Mouse (Mus musculus): ENCODE measurements at regions not wholly inside any gene's neighbourhood (a gene's known extent, or its start where the extent isn't known, plus 50 kb on each side); places are given as distances from the start of the nearest gene placed in this dataset.

DNA sequence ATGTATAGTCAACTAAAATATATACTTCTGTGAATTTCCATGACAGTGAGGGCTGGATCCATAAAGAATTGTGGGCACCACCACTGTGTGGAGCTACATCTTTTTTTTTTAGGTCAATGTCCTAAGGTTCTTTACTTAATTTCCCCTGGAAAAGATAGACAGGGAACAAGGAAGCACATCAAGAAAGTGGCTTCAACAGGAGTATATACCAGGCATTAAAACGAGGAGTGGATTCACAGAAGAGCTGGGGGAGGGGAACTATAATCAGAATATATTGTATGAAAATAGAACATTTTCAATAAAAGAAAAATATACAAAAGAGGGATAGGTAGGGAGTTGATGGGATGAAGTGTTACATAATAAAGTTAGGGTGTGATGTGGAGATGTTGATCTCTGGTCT is 190.9 kb downstream of the Ifng start:
- peaks cover 3% of the 10 kb centered on the region; the same call in 1 of the 2 replicates for H3K4me1 ChIP-seq (ENCODE audit: control insufficient read depth, insufficient read depth, low read length)
- H3K27ac ChIP-seq (replicated peaks; ENCODE audit: insufficient read depth, low read depth, low read length): no peak overlapping the region
- H3K9ac ChIP-seq (ENCODE audit: low read depth, low read length): no peak overlapping the region
- no peak for DNase-seq (ENCODE audit: extremely low read depth, low read depth, low spot score)
- no peaks in the 10 kb centered on the region for H3K27me3 ChIP-seq (ENCODE audit: control insufficient read depth, insufficient read depth, low read length)
- WGBS: 86% methylated on average over 1 of the region's 1 CpGs
- H3K4me3 ChIP-seq (ENCODE audit: insufficient read depth, low read depth, low read length): no peak overlapping the region
- no peak for TF ChIP-seq POLR2A (IDR thresholded peaks at IDR 0.05; ENCODE audit: extremely low read depth, insufficient read depth, low read length)
- no peak for TF ChIP-seq CTCF (IDR thresholded peaks at IDR 0.05; ENCODE audit: low read depth, low read length)
- H3K79me2 ChIP-seq (ENCODE audit: control insufficient read depth, insufficient read depth, low read length): no peaks in the 10 kb centered on the region
- H3K36me3 ChIP-seq (ENCODE audit: control insufficient read depth, insufficient read depth, low read length): no peaks in the 10 kb centered on the region

DNA sequence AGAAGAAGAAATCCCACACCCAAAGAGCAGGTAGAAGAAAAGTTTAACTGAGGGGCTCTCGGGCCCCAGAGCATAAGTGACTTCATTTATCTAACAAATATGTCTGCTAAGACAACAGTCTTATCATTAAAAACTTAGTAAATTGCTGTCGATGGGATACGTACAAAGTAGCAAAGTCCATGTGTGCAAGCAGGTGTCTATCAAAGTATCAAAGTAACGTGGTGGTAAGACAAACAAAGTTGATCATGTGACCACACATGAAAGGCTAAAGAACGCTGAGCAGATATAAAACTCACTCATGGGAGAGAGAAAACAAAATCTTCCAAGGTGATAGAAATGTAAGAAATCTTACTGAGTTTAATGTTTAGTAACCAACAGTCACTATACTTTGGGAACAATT is 191.3 kb downstream of the Ifng start:
- Histone ChIP-seq H3K79me2 (ENCODE audit: control insufficient read depth, insufficient read depth, low read length) (no peaks in the 10 kb centered on the region), H3K4me1 (ENCODE audit: control insufficient read depth, insufficient read depth, low read length) (peaks cover 3% of the 10 kb centered on the region; the same call in 1 of the 2 replicates), H3K4me3 (ENCODE audit: insufficient read depth, low read depth, low read length) (no peak overlapping the region), H3K36me3 (ENCODE audit: control insufficient read depth, insufficient read depth, low read length) (no peaks in the 10 kb centered on the region), H3K27me3 (ENCODE audit: control insufficient read depth, insufficient read depth, low read length) (no peaks in the 10 kb centered on the region), H3K9ac (ENCODE audit: low read depth, low read length) (no peak overlapping the region), H3K27ac (replicated peaks; ENCODE audit: insufficient read depth, low read depth, low read length) (no peak overlapping the region)
- 18% methylated on average over 5 of the region's 5 CpGs for WGBS
- DNase-seq (ENCODE audit: extremely low read depth, low read depth, low spot score): peak; percentile 87
- TF ChIP-seq POLR2A (IDR thresholded peaks at IDR 0.05; ENCODE audit: extremely low read depth, insufficient read depth, low read length) (no peak), CTCF (IDR thresholded peaks at IDR 0.05; ENCODE audit: low read depth, low read length) (no peak)

- Histone ChIP-seq H3K27ac (replicated peaks; ENCODE audit: insufficient read depth, low read depth, low read length) (no peak overlapping the region), H3K9ac (ENCODE audit: low read depth, low read length) (no peak overlapping the region), H3K4me1 (ENCODE audit: control insufficient read depth, insufficient read depth, low read length) (peaks cover 3% of the 10 kb centered on the region; the same call in 1 of the 2 replicates), H3K4me3 (ENCODE audit: insufficient read depth, low read depth, low read length) (no peak overlapping the region), H3K79me2 (ENCODE audit: control insufficient read depth, insufficient read depth, low read length) (no peaks in the 10 kb centered on the region), H3K36me3 (ENCODE audit: control insufficient read depth, insufficient read depth, low read length) (no peaks in the 10 kb centered on the region), H3K27me3 (ENCODE audit: control insufficient read depth, insufficient read depth, low read length) (no peaks in the 10 kb centered on the region)
- 50% methylated on average over 7 of the region's 7 CpGs for WGBS
- TF ChIP-seq CTCF (IDR thresholded peaks at IDR 0.05; ENCODE audit: low read depth, low read length) (no peak), POLR2A (IDR thresholded peaks at IDR 0.05; ENCODE audit: extremely low read depth, insufficient read depth, low read length) (no peak)
- DNase-seq (ENCODE audit: extremely low read depth, low read depth, low spot score): no peak
Measured at GRCm38 (mm10) chr10:118633429-118633828, 192.6 kb downstream of the Ifng start.

DNA sequence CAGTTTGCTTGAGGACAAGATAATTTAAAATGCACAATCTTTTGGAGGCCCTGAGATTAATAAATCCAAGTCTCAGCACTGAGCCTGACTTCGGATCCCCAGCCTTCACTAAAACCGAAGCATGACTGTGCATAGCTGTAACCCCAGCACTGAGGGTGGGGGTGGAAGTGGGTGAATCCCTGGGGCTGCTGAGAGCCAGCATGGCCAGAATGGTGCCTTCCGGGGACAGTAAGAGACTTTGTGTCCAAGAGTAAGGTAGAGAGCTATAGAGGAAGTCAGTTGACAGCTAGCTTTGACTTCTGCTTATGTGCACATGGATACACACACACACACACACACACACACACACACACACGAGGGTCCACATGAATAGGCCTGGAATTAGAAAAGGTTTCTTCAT is 198.3 kb downstream of the Ifng start:
- DNase-seq (ENCODE audit: extremely low read depth, low read depth, low spot score): no peak
- no peaks in the 10 kb centered on the region for H3K36me3 ChIP-seq (ENCODE audit: control insufficient read depth, insufficient read depth, low read length)
- H3K27ac ChIP-seq (replicated peaks; ENCODE audit: insufficient read depth, low read depth, low read length): no peak overlapping the region
- H3K9ac ChIP-seq (ENCODE audit: low read depth, low read length): no peak overlapping the region
- WGBS: 82% methylated on average over 4 of the region's 4 CpGs
- no peaks in the 10 kb centered on the region for H3K79me2 ChIP-seq (ENCODE audit: control insufficient read depth, insufficient read depth, low read length)
- H3K4me3 ChIP-seq (ENCODE audit: insufficient read depth, low read depth, low read length): no peak overlapping the region
- no peaks in the 10 kb centered on the region for H3K27me3 ChIP-seq (ENCODE audit: control insufficient read depth, insufficient read depth, low read length)
- no peaks in the 10 kb centered on the region for H3K4me1 ChIP-seq (ENCODE audit: control insufficient read depth, insufficient read depth, low read length)
- no peak for TF ChIP-seq POLR2A (IDR thresholded peaks at IDR 0.05; ENCODE audit: extremely low read depth, insufficient read depth, low read length)
- no peak for TF ChIP-seq CTCF (IDR thresholded peaks at IDR 0.05; ENCODE audit: low read depth, low read length)

DNA sequence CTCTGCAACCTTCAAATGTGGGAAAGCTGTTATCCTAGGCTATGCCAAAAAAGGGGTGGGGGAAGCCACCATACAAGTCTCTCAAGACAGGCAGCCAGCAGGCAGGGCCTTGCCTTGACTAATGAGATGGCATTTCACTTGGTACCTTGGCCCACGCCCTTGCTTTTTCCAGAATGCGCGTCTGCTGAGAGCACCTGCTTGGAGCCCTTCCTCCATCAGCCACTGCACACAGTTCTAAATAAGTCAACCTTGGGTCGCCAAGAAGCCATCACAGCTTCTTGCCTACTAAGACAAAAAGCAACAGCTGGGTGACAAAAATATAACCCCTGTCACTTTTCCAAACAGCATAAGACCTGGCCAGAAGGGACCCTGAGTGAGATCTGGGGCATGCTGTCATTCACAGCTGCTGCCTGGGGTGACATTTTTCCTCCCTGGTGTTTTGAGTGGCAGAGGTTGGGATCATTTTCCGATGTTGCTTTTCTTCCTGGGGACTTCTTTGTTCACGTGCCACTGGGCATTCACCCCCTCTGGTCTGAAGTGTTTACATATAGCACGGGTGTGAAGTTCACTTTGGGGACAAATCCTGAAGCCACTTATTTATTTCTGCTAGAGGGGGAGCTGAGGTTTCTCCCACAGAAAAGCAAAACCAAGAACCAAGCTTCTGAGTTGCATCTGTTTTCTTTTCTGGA is 199.4 kb downstream of the Ifng start:
- no peaks in the 10 kb centered on the region for H3K79me2 ChIP-seq (ENCODE audit: control insufficient read depth, insufficient read depth, low read length)
- no peaks in the 10 kb centered on the region for H3K4me1 ChIP-seq (ENCODE audit: control insufficient read depth, insufficient read depth, low read length)
- WGBS: 58% methylated on average over 7 of the region's 7 CpGs
- H3K27me3 ChIP-seq (ENCODE audit: control insufficient read depth, insufficient read depth, low read length): no peaks in the 10 kb centered on the region
- H3K9ac ChIP-seq (ENCODE audit: low read depth, low read length): no peak overlapping the region
- H3K36me3 ChIP-seq (ENCODE audit: control insufficient read depth, insufficient read depth, low read length): no peaks in the 10 kb centered on the region
- TF ChIP-seq CTCF (IDR thresholded peaks at IDR 0.05; ENCODE audit: low read depth, low read length): no peak
- TF ChIP-seq POLR2A (IDR thresholded peaks at IDR 0.05; ENCODE audit: extremely low read depth, insufficient read depth, low read length): no peak
- no peak for DNase-seq (ENCODE audit: extremely low read depth, low read depth, low spot score)
- no peak overlapping the region for H3K4me3 ChIP-seq (ENCODE audit: insufficient read depth, low read depth, low read length)
- no peak overlapping the region for H3K27ac ChIP-seq (replicated peaks; ENCODE audit: insufficient read depth, low read depth, low read length)

GRCm38 (mm10) chr10:118640810-118641427 is 200.1 kb downstream of the Ifng start:
- Histone ChIP-seq H3K4me3 (ENCODE audit: insufficient read depth, low read depth, low read length) (no peak overlapping the region), H3K27me3 (ENCODE audit: control insufficient read depth, insufficient read depth, low read length) (no peaks in the 10 kb centered on the region), H3K9ac (ENCODE audit: low read depth, low read length) (no peak overlapping the region), H3K27ac (replicated peaks; ENCODE audit: insufficient read depth, low read depth, low read length) (no peak overlapping the region), H3K79me2 (ENCODE audit: control insufficient read depth, insufficient read depth, low read length) (no peaks in the 10 kb centered on the region), H3K36me3 (ENCODE audit: control insufficient read depth, insufficient read depth, low read length) (no peaks in the 10 kb centered on the region), H3K4me1 (ENCODE audit: control insufficient read depth, insufficient read depth, low read length) (no peaks in the 10 kb centered on the region)
- DNase-seq (ENCODE audit: extremely low read depth, low read depth, low spot score): no peak
- WGBS: 71% methylated on average over 12 of the region's 12 CpGs
- TF ChIP-seq CTCF (IDR thresholded peaks at IDR 0.05; ENCODE audit: low read depth, low read length) (no peak), POLR2A (IDR thresholded peaks at IDR 0.05; ENCODE audit: extremely low read depth, insufficient read depth, low read length) (no peak)

Measured in liver, adult 2 months (tissue).